Mouse (Mus musculus) limb, embryonic 15.5 days (tissue): ENCODE measurements around the gene Ankrd2. TPM values are rescaled to one million over a fixed set of nuclear protein-coding genes. Genes with fewer than 3 reads are reported as not detected.

Experiments used
- ATAC-seq: fragments of 200-750 bp; cut with Nextera tagmentation; 2 replicates; pipeline ENCODE4 v1.8.0; 2017; ENCODE audit warnings: low read depth, moderate TSS enrichment; ENCODE audit not compliant: insufficient number of reproducible peaks, low FRiP score, low TSS enrichment
- H3K27ac ChIP-seq: fragments of 300-500 bp; sonication (generic); 2 replicates; pipeline ENCODE4 v1.5.1; 2015; ENCODE audit warnings: moderate library complexity, mild to moderate bottlenecking, inconsistent platforms
- H3K27me3 ChIP-seq: fragments of 300-500 bp; sonication (generic); 2 replicates; pipeline ENCODE4 v1.6.1; 2015; ENCODE audit warnings: inconsistent platforms
- H3K36me3 ChIP-seq: fragments of 300-500 bp; sonication (generic); 2 replicates; pipeline ENCODE4 v1.6.1; 2015; ENCODE audit warnings: inconsistent platforms
- H3K4me1 ChIP-seq: fragments of 300-500 bp; sonication (generic); 2 replicates; pipeline ENCODE4 v1.6.1; 2015; ENCODE audit warnings: inconsistent platforms
- H3K4me2 ChIP-seq: fragments of 300-500 bp; sonication (generic); 2 replicates; pipeline ENCODE4 v1.6.1; 2015; ENCODE audit warnings: mild to moderate bottlenecking, inconsistent platforms
- H3K4me3 ChIP-seq: fragments of 300-500 bp; sonication (generic); 2 replicates; pipeline ENCODE4 v1.5.1; 2015; ENCODE audit warnings: mild to moderate bottlenecking, inconsistent platforms
- H3K9ac ChIP-seq: fragments of 300-500 bp; sonication (generic); 2 replicates; pipeline ENCODE4 v1.6.1; 2015; ENCODE audit warnings: inconsistent platforms
- H3K9me3 ChIP-seq: fragments of 300-500 bp; sonication (generic); 2 replicates; pipeline ENCODE4 v1.6.1; 2016; ENCODE audit warnings: inconsistent platforms
- WGBS: fragments of 180-500 bp; shearing (Covaris S2); methylation state at CpG from one replicate; pipeline ENCODE4 v1.1.7; 2015; 5-methylcytosine and 5-hydroxymethylcytosine counted together
- polyA plus RNA-seq: library from polyadenylated mRNA; unstranded; fragments of >200 nt; fragmentation: Nextera tagmentation; extraction: Ambion mirVana; gene quantifications from 2 replicates; pipeline ENCODE4 v1.2.1, GENCODE M21; 2015

Gene Ankrd2
- polyA plus RNA-seq, 1 experiment from 2014 or later: 0.72 TPM

DNA sequence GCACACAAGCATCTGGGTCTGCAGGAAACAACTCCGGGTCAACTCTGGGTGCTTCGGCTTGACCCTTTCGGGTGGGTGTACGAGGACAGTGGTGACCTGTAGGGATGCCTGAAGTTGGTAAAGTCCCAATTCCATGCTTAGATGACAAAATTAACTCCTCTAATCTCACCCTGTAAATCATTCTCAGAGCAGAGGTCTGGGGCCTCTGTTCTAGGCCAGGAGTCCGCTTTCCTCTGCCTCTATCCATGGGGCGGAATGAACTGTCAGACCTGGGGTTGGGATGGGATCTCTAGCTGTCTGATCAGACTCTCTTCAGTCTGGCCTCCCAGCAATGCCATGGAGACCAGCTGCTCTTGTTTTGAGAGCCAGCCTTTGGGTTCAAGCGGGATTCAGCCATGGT, 25.6 kb downstream of the Ankrd2 start:
- Histone ChIP-seq H3K9me3 (no peaks in the 10 kb centered on the region), H3K4me3 (no peak overlapping the region), H3K36me3 (no peaks in the 10 kb centered on the region), H3K27me3 (no peaks in the 10 kb centered on the region), H3K4me2 (no peak overlapping the region), H3K4me1 (no peaks in the 10 kb centered on the region), H3K27ac (no peak overlapping the region), H3K9ac (no peak overlapping the region)
- no peak for ATAC-seq
- WGBS: 89% methylated on average over 7 of the region's 7 CpGs

DNA sequence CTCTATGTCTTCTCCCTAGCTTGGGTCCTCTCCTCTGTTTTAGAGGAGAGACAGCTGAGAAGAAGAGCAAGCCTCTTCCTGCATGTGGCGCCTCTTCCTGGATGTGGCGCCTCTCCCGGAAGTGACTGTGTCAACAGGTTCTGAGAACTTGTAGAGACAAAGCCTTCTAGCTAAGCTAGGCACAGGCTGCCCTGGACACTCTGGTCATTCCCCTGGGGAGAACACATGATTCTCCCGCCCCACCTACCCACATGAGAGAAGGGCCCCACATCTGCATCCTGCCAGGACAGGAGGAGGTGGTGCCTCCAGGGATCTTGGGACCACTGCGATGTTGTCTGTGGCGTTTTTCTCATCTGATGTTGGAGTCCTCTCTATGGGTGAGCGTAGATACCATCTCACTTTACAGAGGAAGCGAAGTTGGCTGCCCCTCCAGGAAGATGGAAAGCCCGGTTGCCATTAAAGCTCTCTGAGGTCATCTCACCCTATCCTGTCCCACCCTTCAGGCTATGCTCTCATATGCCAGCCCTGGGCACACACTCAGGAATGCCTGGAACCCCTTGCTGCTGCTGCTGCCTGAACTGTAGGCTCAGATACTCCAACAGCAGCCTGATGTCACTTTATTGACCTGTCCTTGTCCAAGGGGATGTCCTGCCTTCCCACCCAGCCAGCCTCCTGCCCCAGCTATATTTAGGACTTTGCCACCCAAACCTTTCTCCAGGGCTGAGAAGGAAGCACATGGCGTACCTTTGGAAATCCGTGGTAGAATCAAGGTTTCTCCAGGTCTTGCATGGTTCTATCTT, 32.8 kb downstream of the Ankrd2 start:
- ATAC-seq: no peak

DNA sequence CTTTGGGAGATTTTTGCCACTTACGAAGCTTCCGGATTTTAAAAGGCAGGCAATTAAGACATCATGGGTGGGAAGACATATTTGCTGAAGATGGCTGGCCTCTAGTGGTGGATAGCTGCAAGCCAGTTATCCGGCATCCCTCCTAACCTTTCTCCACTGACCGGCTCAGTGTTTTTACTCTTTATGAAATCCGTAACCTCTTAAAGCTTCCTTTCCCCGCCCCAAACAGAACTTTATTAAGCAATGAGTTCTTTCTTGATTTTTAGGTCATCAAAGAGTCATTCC, 33.4 kb downstream of the Ankrd2 start:
- Histone ChIP-seq H3K4me2 (no peak overlapping the region), H3K36me3 (no peaks in the 10 kb centered on the region), H3K4me1 (no peaks in the 10 kb centered on the region; the same call in 1 of the 2 replicates), H3K9me3 (no peaks in the 10 kb centered on the region), H3K27ac (no peak overlapping the region), H3K4me3 (no peak overlapping the region), H3K27me3 (no peaks in the 10 kb centered on the region), H3K9ac (no peak overlapping the region)
- WGBS: 52% methylated on average over 6 of the region's 6 CpGs
- ATAC-seq: no peak

More for the DNA sequence above, 32.8 kb downstream of the Ankrd2 start:
- Histone ChIP-seq H3K4me1 (no peaks in the 10 kb centered on the region; the same call in 1 of the 2 replicates), H3K4me3 (no peak overlapping the region), H3K36me3 (no peaks in the 10 kb centered on the region), H3K9ac (no peak overlapping the region), H3K27ac (no peak overlapping the region), H3K9me3 (no peaks in the 10 kb centered on the region), H3K27me3 (no peaks in the 10 kb centered on the region), H3K4me2 (no peak overlapping the region)
- 76% methylated on average over 11 of the region's 11 CpGs for WGBS

DNA sequence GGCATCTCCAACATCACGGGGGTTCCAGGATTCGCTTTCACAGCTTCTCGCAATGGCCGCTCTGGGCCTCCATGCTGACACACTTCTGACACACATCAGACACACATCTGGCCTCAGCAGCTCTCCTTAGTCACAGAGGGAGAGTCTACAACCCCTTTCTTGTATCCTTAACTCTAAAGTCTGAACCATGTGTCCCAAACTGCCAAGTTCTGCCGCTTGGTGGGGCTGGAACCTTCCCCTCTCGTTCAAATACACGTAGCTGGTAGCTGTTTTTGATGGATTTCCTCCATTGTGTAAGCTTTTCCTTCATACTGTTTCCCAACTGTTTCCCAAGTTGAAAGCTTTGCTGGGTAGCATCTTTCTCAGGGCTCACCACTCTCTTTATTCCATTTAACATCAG, 35.4 kb downstream of the Ankrd2 start:
- no peak for ATAC-seq
- no peak overlapping the region for H3K4me2 ChIP-seq
- H3K4me3 ChIP-seq: no peak overlapping the region
- no peak overlapping the region for H3K9ac ChIP-seq
- peaks cover 4% of the 10 kb centered on the region; the same call in 1 of the 2 replicates for H3K36me3 ChIP-seq
- no peaks in the 10 kb centered on the region; the same call in 1 of the 2 replicates for H3K4me1 ChIP-seq
- no peak overlapping the region for H3K27ac ChIP-seq
- 77% methylated on average over 7 of the region's 7 CpGs for WGBS
- no peaks in the 10 kb centered on the region for H3K9me3 ChIP-seq
- no peaks in the 10 kb centered on the region for H3K27me3 ChIP-seq

DNA sequence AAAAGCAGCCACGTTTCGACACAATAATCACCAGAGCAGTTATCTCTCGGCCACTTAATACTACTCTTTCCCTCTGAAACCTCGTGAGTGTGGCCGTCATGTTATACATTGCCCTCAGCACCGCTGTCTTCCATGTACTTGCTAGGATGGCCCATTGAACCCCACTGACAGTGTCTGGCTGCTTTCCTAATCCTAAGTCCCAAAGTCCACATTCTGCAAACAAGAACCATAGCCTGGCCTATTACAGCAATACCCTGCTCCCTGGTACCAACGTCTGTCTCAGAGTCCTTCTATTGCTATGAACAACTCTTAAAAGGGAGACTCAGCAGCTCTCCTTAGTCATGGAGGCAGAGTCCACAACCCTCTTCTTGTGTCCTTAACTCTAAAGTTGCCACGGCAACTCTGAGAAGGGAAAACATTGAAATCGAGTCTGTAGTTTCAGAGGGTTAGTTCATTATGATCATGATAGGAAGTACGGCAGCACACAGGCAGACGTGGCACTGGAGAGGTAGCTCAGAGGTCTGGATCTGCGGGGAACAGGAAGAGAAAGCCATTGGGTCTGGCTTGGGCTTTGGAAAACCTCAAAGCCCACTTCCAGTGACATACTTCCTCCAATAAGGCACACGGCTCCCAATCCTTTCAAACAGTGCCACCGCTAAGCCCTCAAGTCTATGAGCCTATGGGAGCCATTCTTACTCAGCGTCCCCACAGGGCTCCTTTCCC, 36.2 kb downstream of the Ankrd2 start:
- no peak overlapping the region for H3K4me3 ChIP-seq
- no peaks in the 10 kb centered on the region for H3K27me3 ChIP-seq
- no peak overlapping the region for H3K27ac ChIP-seq
- H3K9ac ChIP-seq: no peak overlapping the region
- no peaks in the 10 kb centered on the region; the same call in 1 of the 2 replicates for H3K4me1 ChIP-seq
- 80% methylated on average over 15 of the region's 15 CpGs for WGBS
- no peak for ATAC-seq
- H3K9me3 ChIP-seq: no peaks in the 10 kb centered on the region
- peaks cover 4% of the 10 kb centered on the region; the same call in 1 of the 2 replicates for H3K36me3 ChIP-seq
- H3K4me2 ChIP-seq: no peak overlapping the region

DNA sequence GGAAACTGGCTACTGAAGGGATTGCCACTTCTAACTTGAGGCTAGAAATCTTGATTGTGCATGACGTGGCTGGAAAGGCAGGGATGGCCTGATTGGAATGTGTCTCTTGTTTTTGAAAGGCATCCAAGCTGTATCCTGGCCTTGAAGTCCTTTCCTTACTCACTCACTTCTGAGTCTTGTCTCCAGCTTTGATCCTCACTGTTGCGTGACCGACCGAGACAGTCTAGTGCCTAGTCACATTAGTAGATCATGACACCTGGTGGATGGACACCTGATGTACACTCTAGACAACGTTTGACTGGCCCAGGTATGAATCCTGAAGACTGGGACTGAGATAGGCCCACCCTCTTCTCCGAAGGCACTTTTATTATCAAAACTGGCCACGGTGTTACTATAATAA, 37.0 kb downstream of the Ankrd2 start:
- Histone ChIP-seq H3K4me3 (no peak overlapping the region), H3K9ac (no peak overlapping the region), H3K4me2 (no peak overlapping the region), H3K9me3 (no peaks in the 10 kb centered on the region), H3K36me3 (peaks cover 4% of the 10 kb centered on the region; the same call in 1 of the 2 replicates), H3K27ac (no peak overlapping the region), H3K4me1 (no peaks in the 10 kb centered on the region; the same call in 1 of the 2 replicates), H3K27me3 (no peaks in the 10 kb centered on the region)
- ATAC-seq: no peak
- 67% methylated on average over 7 of the region's 7 CpGs for WGBS

DNA sequence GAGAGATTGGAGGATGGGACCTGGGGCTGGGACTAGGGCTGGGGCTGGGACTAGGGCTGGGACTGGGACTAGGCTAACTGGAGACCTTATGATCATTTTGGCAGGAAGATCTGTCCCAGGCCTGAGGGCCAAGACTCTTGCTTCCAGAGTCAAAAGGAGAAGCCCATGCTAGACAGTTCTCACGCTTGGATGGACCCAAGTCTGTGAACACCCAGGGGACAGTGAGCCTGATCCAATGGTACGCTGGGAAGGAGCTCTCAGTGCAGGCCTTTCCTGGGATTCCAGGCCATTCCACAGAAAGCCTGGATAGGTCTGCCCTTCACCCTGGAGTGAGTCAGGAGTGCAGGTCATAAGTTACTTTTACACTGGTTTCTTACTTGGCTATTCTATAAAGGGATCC, 39.3 kb downstream of the Ankrd2 start:
- Histone ChIP-seq H3K27me3 (no peaks in the 10 kb centered on the region), H3K9ac (no peak overlapping the region), H3K4me3 (no peak overlapping the region), H3K9me3 (no peaks in the 10 kb centered on the region), H3K4me1 (no peaks in the 10 kb centered on the region), H3K27ac (no peak overlapping the region), H3K4me2 (no peak overlapping the region), H3K36me3 (peaks cover 4% of the 10 kb centered on the region; the same call in 1 of the 2 replicates)
- ATAC-seq: no peak
- WGBS: 87% methylated on average over 2 of the region's 2 CpGs

DNA sequence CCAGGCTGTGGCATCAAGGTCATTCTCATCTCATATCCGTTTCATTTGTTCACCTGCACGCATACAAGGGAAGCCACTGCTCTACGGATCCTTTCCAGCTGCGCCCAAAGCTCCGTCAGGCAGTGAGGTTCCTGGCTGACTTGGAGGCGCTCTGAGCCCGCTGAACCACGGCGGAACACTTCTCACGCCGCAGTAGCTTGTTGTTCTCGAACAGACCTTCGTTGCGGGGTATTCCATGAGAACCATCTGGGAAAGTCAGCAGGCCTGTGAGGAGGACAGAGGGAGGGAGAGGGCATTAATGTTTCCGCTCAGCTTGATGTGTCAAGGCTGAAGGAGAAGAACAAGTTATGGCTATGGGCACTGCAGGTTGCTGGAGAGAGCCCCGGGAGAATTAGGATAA, 40.2 kb downstream of the Ankrd2 start:
- WGBS: 92% methylated on average over 16 of the region's 16 CpGs
- Histone ChIP-seq H3K27ac (no peak overlapping the region), H3K9me3 (no peaks in the 10 kb centered on the region), H3K9ac (no peak overlapping the region), H3K4me3 (no peak overlapping the region), H3K27me3 (no peaks in the 10 kb centered on the region), H3K4me1 (no peaks in the 10 kb centered on the region), H3K4me2 (no peak overlapping the region), H3K36me3 (peaks cover 4% of the 10 kb centered on the region; the same call in 1 of the 2 replicates)
- ATAC-seq: no peak

DNA sequence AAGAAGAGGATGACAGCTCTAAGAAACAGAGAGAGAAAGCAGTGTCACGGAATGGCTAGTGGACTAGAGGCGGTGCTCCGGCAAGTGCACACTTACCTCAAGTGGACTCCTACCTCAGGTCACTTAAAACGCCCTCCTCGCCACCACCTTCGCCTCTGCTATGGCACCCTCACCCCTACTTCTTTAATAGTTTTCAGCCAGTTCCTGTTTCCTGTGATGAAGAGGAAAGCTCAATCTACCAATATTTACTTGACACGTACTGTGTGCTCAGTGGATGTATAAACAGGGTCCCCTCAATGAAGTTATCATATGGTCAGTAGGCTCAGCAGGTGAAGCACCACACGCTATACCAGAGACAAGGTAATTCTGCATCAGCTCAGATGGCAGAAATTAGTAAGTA, 42.8 kb downstream of the Ankrd2 start:
- 94% methylated on average over 8 of the region's 8 CpGs for WGBS
- no peaks in the 10 kb centered on the region for H3K9me3 ChIP-seq
- ATAC-seq: no peak

DNA sequence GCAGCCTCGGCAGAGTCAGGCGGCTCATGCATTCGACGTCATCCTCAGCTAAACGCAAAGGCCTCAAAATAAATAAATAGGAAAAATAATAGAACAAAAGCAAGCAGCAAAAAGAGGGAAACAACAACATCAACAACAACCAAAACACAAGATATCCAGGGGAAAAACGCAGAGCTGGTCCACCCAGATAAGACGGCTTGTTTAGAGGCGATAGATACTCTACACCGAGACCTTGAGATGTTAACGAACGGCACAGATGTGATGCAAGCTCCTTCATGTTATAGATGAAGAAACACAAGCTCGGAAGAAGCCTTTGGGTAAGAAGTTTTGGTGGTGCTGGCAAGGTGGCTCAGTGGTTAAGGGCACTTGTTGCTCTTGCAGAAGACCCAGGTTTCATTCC, 43.2 kb downstream of the Ankrd2 start:
- Histone ChIP-seq H3K27me3 (no peaks in the 10 kb centered on the region), H3K4me2 (no peak overlapping the region), H3K27ac (no peak overlapping the region), H3K4me1 (no peaks in the 10 kb centered on the region), H3K9me3 (no peaks in the 10 kb centered on the region), H3K4me3 (no peak overlapping the region), H3K36me3 (peaks cover 4% of the 10 kb centered on the region; the same call in 1 of the 2 replicates), H3K9ac (no peak overlapping the region)
- 95% methylated on average over 12 of the region's 12 CpGs for WGBS
- no peak for ATAC-seq

More for the DNA sequence above, 42.8 kb downstream of the Ankrd2 start:
- H3K27ac ChIP-seq: no peak overlapping the region
- no peaks in the 10 kb centered on the region for H3K4me1 ChIP-seq
- peaks cover 4% of the 10 kb centered on the region; the same call in 1 of the 2 replicates for H3K36me3 ChIP-seq
- no peak overlapping the region for H3K9ac ChIP-seq
- H3K4me2 ChIP-seq: no peak overlapping the region
- no peaks in the 10 kb centered on the region for H3K27me3 ChIP-seq
- no peak overlapping the region for H3K4me3 ChIP-seq

DNA sequence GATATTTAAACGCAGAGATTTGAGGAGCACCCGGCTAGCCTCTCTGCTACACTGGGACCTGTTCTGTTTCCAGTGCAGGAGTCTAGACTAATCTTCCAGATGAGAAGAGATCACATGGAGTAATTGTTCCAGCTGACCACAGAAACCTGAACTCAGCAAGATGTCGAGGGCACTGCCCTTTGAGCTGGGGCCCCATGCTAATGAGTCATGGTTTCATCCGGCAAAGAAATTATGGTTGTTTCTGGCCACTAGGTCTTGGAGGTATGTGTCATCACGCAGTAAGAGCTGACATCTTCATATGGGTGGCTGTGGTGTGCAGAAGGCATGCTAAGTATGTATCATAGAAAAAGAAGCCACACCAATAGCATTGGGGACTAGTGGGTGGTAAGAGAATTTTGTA, 44.1 kb downstream of the Ankrd2 start:
- 78% methylated on average over 5 of the region's 5 CpGs for WGBS
- H3K27me3 ChIP-seq: no peaks in the 10 kb centered on the region
- H3K4me1 ChIP-seq: no peaks in the 10 kb centered on the region
- no peak overlapping the region for H3K9ac ChIP-seq
- H3K9me3 ChIP-seq: no peaks in the 10 kb centered on the region
- H3K27ac ChIP-seq: no peak overlapping the region
- no peak overlapping the region for H3K4me2 ChIP-seq
- H3K4me3 ChIP-seq: no peak overlapping the region
- no peak for ATAC-seq
- peaks cover 4% of the 10 kb centered on the region; the same call in 1 of the 2 replicates for H3K36me3 ChIP-seq

DNA sequence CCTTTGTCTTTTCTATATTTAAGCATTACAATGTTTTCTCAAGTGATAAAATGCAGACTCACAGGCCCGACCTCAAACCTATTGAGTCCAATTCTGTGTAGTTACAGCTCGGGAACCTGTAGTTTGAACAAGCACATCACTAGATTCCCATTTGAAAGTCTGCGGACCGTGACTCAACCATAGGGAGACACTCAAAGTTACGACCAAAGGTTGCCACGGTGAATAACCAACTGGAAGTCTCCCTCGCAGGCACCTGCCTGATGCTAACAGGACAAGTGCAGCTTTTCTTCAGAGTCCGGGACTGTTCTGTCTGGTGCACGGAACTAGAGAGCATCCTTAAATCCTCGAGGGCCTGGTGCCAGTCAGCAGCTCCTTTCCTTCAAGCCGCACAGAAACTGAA, 44.7 kb downstream of the Ankrd2 start:
- no peak overlapping the region for H3K9ac ChIP-seq
- ATAC-seq: no peak
- H3K36me3 ChIP-seq: peaks cover 3% of the 10 kb centered on the region; the same call in 1 of the 2 replicates
- H3K4me3 ChIP-seq: no peak overlapping the region
- 83% methylated on average over 11 of the region's 11 CpGs for WGBS
- peaks cover under 1% of the 10 kb centered on the region for H3K4me1 ChIP-seq
- H3K27me3 ChIP-seq: no peaks in the 10 kb centered on the region
- H3K4me2 ChIP-seq: no peak overlapping the region
- no peak overlapping the region for H3K27ac ChIP-seq
- H3K9me3 ChIP-seq: no peaks in the 10 kb centered on the region
